Mouse (Mus musculus) cerebellum, adult 2 months (tissue): ENCODE data around the gene Ccnq.

ENCODE experiments used
- CTCF ChIP-seq: fragments of 200-500 bp; IDR thresholded peaks from 2 replicates; pipeline ENCODE4 v1.5.1; 2011; ENCODE audit warnings: low read depth, mild to moderate bottlenecking, control low read depth, low read length, moderate library complexity, borderline replicate concordance; ENCODE audit not compliant: insufficient read depth
- POLR2A ChIP-seq: fragments of 200-500 bp; IDR thresholded peaks from 2 replicates; pipeline ENCODE4 v1.6.1; 2011; ENCODE audit warnings: low read length, control low read depth, borderline replicate concordance; ENCODE audit not compliant: insufficient read depth

GRCm38 (mm10) chr11:78793116-78793515 is 41.6 kb upstream of the Ccnq start:
- TF ChIP-seq CTCF (no peak), POLR2A (no peak)
